Mouse (Mus musculus) CH12.LX (cell line): ENCODE measurements at regions not wholly inside any gene's neighbourhood (a gene's known extent, or its start where the extent isn't known, plus 50 kb on each side); places are given as distances from the start of the nearest gene placed in this dataset.

ENCODE experiments used
- CTCF ChIP-seq, 2 experiments: IDR thresholded peaks in 1 of 2; conservative IDR thresholded peaks in 1 of 2; 2 replicates each; pipeline ENCODE4 v1.5.1; 2011 to 2012; ENCODE audit warnings: low read depth in 2 of 2, low read length in 2 of 2, improper control_type of control experiment in 1 of 2, inconsistent platforms in 1 of 2, mild to moderate bottlenecking in 1 of 2, moderate library complexity in 1 of 2
- JUND ChIP-seq: conservative IDR thresholded peaks from 2 replicates; pipeline ENCODE4 v1.6.1; 2011; ENCODE audit warnings: low read depth, low read length, improper control_type of control experiment
- TBP ChIP-seq: conservative IDR thresholded peaks from 2 replicates; pipeline ENCODE4 v1.6.1; 2011; ENCODE audit warnings: low read depth, low read length, improper control_type of control experiment
- USF1 ChIP-seq: IDR thresholded peaks from 2 replicates; pipeline ENCODE4 v1.6.1; 2014; ENCODE audit warnings: low read depth, mild to moderate bottlenecking, inconsistent platforms, low read length, improper control_type of control experiment

DNA sequence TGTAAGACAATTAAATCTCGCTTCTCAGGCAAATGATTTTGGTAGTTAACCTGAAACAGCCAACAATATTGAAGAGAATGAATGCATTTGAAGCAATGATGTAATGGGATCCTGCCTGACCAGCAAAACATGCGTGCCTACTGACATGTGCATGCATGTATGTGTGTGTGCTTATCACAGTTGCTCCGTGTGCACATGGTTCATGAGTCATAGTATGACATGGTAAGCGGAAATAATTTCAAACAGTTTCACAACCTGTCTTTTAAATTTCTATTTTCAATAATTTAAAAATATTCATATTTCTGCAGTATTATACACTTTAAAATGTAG is 436.8 kb upstream of the Ccnh start:
- TF ChIP-seq JUND (no peak), USF1 (no peak), CTCF (conservative IDR thresholded peaks at IDR 0.05 in 1 of 2, IDR thresholded peaks at IDR 0.05 in 1 of 2; ENCODE audit: low read depth in 2 of 2, low read length in 2 of 2) (no peak), TBP (no peak)
